Mouse (Mus musculus) cerebellum, adult (tissue): ENCODE data around the gene Pawr.
A peak's percentile ranks its signal among the peaks of the same experiment; 100 is the strongest.
"Not testable (repeated sequence)": the region's sequence is repeated elsewhere in the genome, so short reads cannot be mapped to it uniquely, and the experiment has no call there.

ENCODE experiments used
- ATAC-seq: cut with Nextera tagmentation; 2 replicates; pipeline ENCODE4 v1.9.2; 2017; ENCODE audit warnings: mild to moderate bottlenecking, moderate library complexity, mixed read lengths; ENCODE audit not compliant: insufficient number of reproducible peaks, low FRiP score, low TSS enrichment

Gene Pawr

DNA sequence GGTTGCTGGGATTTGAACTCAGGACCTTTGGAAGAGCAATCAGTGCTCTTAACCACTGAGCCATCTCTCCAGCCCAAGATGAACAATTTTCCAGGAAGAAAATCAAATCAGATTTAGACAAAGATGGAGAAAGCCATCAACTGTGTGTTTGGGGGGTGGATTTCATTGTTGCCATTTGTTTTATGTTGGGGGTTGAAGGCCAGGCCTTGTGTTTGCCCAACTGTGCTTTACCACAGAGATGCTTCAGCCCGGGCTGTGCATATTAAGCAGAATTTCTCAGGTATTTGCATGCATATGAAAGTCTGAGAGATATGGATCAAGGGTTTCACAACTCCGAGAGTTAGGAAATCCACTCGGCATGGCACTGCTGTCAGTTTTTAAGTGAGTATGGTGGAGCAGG, 20.5 kb upstream of the Pawr start:
- ATAC-seq: no peak

DNA sequence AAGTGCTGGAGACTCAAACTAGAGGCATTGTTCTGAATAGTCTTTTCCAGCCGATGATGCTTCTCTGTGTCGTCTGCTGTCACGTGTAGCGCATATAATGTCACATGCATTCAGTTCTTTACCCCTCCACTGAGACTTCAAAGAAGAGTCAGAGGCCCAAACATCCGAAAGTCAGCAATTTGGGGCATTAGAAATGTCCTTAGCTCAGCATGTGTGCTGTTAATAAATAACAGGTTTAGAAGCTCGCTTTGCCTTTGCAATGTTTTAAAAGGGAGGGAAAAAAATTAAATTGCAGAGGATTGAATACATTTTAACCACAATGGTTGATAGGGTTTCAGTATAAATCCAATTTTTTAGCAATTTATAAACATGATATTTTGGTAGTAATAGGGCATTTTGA, 18.1 kb upstream of the Pawr start:
- ATAC-seq: no peak

DNA sequence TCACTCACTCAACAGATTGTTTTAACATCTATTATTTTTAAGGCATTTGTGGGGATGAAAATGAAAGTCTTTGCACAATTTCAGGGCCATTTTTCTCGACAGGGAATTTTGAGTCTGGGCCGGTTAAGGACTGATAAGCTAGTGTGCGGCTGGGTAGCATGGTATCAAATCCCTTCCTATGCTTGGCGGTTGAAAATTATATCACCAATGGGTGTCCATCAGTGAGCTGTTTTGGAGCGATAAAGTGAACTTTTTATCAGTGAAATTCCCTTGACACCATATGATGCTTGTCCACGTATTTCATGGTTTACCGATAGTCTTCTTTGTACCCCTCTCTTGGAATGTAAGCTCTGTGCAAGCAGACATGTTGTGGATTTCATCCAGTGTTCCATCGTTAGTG, 17.5 kb upstream of the Pawr start:
- no peak for ATAC-seq

DNA sequence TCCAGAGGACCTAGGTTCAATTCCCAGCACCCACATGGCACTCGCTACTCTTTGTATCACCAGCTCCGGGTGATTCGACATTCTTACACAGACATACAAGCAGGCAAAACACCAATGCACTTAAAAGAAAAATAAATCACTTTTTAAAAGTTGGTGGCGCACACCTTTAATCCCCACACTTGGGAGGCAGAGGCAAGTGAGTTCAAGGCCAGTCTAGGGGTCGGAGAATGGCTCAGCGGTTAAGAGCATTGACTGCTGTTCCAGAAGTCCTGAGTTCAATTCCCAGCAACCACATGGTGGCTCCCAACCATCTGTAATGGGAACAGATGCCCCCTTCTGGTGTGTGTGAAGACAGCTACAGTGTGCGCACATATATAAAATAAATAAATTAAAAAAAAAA, 16.7 kb upstream of the Pawr start:
- ATAC-seq: no peak

DNA sequence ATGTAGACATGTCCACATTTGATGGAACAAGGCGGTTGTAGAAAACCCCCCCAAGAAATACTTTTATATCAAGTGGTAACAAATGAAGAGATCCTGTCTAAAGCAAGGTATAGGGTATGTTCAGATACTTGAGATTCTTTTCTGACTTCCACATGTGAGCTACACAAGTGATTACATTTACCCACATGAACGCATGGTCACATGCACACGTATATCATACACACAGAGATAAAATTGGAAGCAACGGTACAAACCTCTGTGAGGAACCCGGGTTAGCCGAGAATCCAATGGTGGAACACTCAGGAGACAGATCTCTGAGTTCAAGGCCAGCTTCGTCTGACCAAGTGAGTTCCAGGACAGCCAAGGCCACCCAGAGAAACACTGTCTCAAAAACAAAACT, 3.6 kb upstream of the Pawr start:
- no peak for ATAC-seq

DNA sequence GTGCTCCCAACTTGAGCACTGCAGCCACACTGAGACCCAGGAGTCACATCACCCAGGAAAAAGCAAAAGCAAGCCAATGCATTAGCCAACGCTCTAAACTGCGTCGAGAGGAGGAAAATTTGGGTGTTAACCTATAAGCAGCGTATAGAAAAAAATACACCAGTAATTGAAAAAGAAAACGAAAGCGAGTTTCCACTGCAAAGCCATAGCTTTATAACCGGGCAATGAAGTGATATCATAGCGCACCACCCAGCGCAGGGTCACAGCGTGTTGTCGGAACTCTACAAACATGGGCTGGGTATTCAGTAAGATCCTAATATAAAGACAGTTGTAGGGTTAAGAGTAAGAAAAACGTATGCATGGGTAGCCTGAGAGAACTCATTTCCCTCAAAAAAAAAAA, 2.9 kb upstream of the Pawr start:
- ATAC-seq: no peak

DNA sequence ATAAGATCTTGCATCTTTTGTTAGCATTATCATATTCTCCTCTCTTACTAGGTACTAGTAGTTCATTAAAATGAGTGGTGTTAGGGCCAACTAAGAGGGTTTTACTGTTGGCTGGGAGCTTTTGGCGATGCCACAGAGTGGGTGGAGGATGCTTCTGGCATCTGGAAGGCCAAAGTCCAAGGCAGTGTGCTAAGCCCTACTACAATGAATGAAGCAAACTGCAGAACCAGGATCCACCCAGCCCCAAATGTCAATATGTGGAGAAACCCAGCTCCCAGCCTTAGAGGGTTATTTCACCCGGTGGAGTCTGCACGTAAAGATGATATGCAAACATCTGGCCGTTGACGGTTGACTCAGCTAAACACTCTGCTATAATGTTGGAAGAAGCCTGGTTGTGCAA, 2.1 kb upstream of the Pawr start:
- no peak for ATAC-seq

DNA sequence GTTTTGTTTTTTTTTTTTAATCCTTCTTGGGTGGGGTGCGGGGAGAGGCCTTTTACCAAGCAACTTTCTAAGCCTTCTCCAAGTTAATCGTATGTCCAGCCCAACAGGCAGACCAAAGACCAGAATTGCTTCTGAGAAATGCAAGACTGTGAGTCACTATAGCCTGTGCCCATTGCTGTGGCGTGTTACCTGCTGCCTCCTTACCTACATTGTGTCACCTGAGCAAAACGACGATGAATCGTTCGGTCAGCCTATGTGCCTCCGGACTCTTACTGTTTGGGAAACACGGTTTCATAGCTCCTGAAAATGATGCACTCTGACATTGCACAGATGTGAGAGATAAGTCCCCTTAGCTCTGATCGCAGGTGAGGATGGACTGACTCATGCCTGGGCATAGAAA, 957 bp upstream of the Pawr start:
- ATAC-seq: no peak

DNA sequence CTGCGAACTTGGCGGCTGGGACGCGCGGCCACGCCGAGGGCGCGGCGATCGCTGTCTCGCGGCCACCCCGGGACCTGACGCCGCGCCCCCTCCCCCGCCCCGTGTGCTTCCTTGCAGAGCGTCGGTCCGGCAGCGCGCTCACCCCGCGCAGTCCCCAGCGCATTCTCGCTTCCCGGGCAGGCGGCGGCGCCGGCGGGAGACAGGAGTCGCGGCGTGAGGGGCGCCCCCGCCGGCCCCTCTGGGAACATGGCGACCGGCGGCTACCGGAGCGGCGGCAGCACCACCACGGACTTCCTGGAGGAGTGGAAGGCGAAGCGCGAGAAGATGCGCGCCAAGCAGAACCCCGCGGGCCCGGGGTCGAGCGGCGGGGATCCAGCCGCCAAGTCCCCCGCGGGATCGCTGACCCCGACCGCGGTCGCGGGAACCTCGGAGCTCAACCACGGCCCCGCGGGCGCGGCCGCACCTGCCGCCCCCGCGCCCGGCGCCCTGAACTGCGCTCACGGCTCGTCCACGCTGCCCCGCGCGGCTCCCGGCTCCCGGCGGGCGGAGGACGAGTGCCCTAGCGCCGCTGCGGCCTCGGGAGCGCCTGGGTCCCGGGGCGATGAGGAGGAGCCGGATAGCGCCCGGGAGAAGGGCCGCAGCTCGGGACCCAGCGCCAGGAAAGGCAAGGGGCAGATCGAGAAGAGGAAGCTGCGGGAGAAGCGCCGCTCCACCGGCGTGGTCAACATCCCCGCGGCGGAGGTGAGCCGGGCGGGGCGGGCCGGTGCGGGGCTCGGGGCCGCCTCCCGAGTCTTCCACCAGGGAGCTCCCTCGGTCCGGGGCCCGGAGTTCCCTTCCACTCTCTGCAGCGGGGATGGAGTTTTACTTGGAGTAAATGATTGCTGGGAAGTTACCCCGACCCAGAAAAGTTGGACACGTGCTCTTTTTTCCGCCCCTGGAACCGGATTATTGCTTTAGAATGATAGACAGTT, 935 bp downstream of the Pawr start:
- peak; percentile 50 for ATAC-seq

DNA sequence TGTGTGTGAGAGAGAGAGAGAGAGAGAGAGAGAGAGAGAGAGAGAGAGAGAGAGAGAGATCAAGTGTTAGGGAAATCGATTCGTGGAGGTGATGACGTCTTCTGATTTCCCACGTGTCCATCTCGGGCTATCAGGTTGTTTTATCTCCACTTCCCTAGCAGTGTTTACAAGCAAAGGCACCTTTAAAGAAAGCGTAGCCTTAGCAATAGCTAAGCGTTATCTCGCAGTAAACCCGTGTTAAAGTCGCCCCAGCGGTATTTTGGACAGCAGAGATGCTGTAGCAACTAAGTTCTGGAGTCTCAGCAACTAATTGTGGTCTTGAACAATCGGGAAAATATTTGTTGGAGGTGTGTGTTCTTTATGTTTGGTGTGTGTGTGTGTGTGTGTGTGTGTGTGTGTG, 1.7 kb downstream of the Pawr start:
- no peak for ATAC-seq

DNA sequence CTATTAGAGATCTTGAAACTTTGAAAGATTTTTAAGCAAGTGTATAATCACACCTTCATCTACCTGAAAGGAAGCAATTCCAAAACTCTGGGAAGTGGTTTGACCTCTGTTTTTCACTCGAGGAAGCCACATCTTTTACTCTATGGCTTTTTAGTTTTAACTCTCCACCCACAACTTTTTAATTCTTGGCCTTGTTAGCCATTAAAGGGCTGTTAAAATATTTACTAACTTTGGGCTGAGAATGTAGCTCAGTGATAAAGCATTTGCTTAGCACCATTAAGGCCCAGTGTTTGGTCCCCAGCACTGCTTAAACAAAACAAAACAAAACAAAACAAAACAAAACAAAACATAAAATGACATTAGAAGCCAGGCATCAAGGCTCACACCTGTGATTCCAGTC, 2.2 kb downstream of the Pawr start:
- ATAC-seq: no peak

DNA sequence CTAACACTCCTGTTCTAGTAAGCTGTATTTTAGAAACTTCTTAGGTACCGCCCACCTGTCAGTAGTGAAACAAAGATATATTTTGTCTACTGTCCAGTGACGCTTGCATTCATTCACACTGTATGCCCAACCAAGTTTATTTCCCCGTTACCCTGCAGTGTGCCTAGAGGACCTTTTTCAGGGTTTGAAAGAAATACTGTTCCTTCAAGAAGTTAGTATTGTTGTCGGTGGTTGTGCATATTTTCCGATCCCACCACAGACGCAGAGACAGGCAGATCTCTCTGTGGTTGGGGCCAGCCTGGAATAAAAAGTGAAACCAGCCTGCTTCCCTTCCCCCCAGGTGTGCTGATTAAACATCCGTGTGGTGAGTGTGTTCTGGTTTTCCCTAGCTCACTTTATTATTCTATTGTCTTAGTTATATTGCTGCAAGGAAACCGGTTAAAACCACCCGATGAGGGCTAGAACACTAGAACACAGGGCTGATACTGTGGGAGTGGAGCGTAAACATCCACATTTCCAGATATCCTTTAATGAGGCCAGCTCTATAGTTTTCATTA, 3.9 kb downstream of the Pawr start:
- no peak for ATAC-seq

DNA sequence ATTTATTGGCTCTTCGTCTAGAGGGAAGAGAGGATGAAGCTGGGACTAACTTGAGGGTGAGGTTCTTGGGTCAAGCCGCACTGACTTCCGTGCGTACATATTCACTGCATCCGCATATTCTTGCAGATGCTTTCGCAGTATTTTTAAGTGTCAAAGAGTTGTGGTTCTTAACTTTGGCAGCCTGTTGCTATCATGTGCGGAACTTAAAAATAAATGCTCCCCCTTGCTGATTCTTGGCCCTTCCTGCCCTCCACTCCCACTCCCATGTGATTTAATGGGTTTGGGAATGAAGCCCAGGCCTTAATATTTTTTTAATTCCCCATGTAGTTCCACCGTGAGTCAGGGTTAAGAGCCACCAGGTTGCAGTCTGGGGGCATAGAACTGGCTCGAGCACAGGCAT, 4.7 kb downstream of the Pawr start:
- ATAC-seq: no peak

DNA sequence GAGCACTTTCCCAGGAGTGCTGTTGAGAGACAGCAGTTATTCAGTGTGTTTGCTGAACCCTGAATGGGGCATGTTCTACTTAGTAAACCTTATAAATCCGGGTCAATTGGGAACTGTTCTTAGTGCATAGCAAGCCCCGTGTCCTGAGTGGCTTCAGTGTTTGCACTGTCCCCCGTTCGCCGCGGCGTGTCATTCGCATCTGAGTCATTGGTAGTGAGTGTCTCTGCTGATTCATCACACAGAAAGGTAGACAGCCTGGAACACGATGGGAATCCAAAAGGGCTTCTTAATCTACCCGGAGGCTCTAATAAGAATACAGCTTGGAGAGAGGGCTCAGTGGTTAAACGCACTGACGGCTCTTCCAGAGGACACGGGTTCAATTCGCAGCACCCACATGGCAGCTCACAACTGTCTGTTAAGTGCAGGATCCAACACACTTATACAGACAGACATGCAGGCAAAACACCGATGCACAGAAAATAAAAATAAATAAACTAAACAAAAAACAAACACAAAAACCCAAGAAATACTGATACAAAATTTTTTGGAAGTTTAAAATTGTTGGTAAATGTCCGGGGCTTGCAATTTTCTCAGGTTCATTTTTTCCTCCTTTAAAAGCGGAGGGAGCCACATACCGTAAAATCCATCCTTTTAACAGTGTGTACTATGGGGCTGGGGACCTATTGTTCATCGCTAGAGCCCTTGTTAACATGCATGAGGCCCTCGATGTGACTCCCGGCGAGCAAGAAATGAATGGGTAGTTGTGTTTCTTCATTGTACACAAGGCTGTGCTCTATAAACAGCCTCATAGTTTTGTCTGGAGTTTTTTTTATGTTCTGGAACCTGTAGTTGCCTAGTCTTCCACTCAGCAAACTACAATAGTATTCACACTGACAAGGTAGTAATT, 6.4 kb downstream of the Pawr start:
- no peak for ATAC-seq

DNA sequence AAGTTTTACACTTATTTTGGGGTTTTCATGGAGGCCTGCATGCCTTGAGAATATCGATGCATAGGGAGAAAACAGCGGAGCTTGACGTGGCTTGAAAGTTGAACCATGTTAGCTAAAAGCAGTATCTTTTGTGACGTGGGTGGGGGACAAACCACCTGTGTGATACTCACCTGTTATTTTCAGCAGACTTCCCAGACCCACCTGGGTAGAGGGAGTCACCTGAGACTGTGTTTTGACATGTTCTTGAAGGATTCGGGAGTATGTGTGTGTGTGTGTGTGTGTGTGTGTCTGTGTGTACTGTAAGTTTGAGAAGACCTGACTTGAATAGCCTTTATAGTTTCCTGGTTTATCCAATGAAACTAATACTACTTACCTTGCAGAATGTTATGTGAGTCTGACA, 7.2 kb downstream of the Pawr start:
- no peak for ATAC-seq

DNA sequence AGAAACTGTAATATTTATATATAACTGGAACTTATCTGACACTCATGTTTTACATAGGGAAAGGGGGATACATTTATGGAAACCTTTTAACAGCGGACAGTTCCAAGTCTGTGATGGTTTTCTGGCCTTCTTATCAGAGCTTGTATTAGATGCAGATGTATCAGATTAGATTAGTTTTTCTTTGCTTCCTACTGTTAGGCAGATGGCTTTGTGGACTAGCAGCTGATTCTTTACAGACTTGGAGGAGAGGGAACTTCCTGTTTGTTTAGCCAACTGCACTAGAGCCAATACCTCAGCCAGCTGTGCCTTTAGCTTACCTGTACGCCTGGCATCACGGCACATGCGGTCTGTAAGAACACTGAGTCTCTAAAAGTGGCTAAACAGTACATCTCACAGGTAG, 8.0 kb downstream of the Pawr start:
- ATAC-seq: no peak

DNA sequence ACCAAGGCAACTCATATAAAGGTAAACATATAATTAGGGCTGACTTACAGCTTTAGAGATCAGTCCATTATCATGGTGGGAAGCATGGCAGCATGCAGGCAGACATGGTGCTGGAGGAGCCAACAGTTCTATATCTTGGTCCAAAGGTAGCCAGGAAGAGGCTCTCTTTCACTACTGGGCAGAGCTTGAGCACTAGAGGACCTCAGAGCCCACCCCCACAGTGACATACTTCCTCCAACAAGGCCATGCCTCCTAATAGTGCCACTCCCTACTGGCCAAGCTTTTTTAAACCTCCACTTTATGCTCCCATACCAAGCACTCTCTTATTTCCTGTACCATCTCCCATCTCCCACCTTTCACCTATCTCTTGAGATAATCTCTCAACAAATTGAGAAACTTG, 11.8 kb downstream of the Pawr start:
- ATAC-seq: no peak

DNA sequence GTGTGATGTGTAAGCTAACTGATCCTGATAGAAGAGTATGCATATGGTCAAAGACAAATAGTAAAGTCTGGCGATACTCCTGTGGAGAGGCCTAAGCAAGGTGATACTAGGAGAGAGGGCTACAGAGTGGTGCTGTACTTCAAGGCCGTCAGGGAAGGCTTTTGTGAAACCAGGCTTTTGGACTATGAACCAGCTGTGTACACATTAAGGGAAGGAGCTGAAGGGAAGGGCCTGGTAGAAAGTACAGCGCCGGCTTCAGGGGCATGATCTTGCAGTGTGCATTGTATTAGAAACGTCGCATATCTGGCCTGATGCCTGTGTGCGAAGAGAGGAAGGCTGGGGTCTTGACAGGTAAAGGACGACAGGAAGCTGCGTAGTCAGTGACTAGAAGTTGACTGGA, 13.2 kb downstream of the Pawr start:
- no peak for ATAC-seq

DNA sequence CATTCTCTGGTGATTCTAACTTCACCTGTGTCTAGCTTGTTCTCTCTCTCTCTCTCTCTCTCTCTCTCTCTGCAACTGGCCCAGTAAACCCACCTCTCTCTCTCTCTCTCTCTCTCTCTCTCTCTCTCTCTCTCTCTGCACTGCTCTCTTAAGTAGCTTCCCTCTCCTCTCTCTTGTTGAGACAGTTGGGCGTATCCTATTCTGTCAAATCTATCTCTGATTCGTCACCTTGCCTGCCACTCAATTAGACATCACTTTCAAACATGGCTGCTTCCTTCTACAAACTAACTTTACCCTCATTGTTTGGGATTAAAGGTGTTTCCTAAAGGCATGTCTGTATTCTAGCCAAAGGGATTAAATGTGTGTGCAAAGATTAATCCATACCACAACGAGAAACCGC, 14.4 kb downstream of the Pawr start:
- not testable (repeated sequence) for ATAC-seq

DNA sequence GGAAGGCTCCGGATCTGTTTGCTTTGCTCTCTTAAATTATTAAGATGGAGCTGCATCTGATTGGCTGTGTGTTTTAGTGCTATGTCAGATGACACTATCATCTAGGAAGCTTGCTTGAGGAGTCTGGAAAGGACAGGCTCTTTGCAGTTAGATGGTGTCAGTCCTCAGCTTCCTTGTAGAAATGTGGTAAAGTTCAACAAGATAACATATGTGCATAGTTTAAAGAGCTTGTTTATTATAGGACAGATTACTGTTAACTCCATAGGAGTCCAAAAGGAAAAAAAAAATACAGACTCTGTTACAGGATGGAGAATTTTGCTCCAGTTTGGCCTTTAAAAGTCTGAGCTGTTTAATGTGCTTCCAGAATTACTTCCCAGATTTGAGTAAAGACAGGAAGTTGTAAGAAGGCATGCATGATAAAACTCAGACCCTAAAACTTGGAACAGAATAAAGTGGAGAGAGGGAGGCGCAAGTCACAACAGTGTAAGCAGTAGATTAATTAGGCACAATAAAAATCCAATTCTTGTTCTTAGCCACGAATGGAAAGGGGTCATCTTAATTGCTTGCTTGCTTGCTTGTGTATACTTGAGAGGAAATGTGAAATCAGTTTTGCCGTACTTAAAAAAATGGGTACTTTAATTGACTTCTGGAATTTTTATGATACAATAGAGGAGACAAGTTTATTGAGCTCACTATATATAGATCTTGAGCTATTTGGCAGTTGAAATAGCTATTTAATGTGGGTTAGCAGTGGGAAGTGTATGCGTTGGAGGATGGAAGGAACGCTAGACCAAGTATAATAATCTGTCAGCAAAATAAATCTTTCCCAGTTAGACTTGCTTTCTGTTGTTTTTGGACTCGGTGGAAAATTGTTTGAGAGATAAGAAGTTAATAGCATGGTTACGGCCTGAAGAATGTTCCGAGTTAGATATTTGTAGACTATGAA, 18.5 kb downstream of the Pawr start:
- ATAC-seq: no peak
